Mouse (Mus musculus): ENCODE data around the gene C9. TPM values are rescaled to one million over a fixed set of nuclear protein-coding genes. Genes with fewer than 3 reads are reported as not detected.

C9 gene
- polyA plus RNA-seq, 1 experiment from 2014 or later, result 4.2 TPM

- Histone ChIP-seq H3K27me3 (replicated peaks; ENCODE audit: control insufficient read depth, insufficient read depth, low read length) (no peaks in the 10 kb centered on the region), H3K9ac (ENCODE audit: low read depth, low read length) (no peak overlapping the region), H3K4me3 (ENCODE audit: low read length) (no peak overlapping the region), H3K4me1 (ENCODE audit: control insufficient read depth, insufficient read depth, low read length) (no peaks in the 10 kb centered on the region), H3K4me2 (ENCODE audit: low read depth, low read length) (no peak overlapping the region), H3K27ac (ENCODE audit: low read length) (no peak overlapping the region), H3K36me3 (ENCODE audit: control insufficient read depth, insufficient read depth, low read length) (0 out of 2 replicates have a peak, but pooled peaks cover 2% of the 10 kb centered on the region), H3K9me3 (ENCODE audit: control insufficient read depth, low read length) (no peaks in the 10 kb centered on the region)
- no peak for ATAC-seq
- 83% methylated on average over 5 of the region's 5 CpGs for WGBS
Measured at GRCm38 (mm10) chr15:6415317-6415716, 29.8 kb upstream of the C9 start.

GRCm38 (mm10) chr15:6431777-6432176, 13.3 kb upstream of the C9 start:
- Histone ChIP-seq H3K4me3 (ENCODE audit: low read length) (no peak overlapping the region), H3K9ac (ENCODE audit: low read depth, low read length) (no peak overlapping the region), H3K27ac (ENCODE audit: low read length) (0 out of 2 replicates have a peak overlapping the region, but pooled peaks have one; percentile 10), H3K27me3 (replicated peaks; ENCODE audit: control insufficient read depth, insufficient read depth, low read length) (no peaks in the 10 kb centered on the region), H3K4me2 (ENCODE audit: low read depth, low read length) (no peak overlapping the region), H3K4me1 (ENCODE audit: control insufficient read depth, insufficient read depth, low read length) (no peaks in the 10 kb centered on the region; the same call in 1 of the 2 replicates), H3K9me3 (ENCODE audit: control insufficient read depth, low read length) (no peaks in the 10 kb centered on the region), H3K36me3 (ENCODE audit: control insufficient read depth, insufficient read depth, low read length) (peaks cover 6% of the 10 kb centered on the region; the same call in 1 of the 2 replicates)
- no peak for ATAC-seq
- 80% methylated on average over 7 of the region's 7 CpGs for WGBS

GRCm38 (mm10) chr15:6432411-6432810, 12.7 kb upstream of the C9 start:
- Histone ChIP-seq H3K27me3 (replicated peaks; ENCODE audit: control insufficient read depth, insufficient read depth, low read length) (no peaks in the 10 kb centered on the region), H3K9me3 (ENCODE audit: control insufficient read depth, low read length) (no peaks in the 10 kb centered on the region), H3K9ac (ENCODE audit: low read depth, low read length) (no peak overlapping the region), H3K36me3 (ENCODE audit: control insufficient read depth, insufficient read depth, low read length) (peaks cover 6% of the 10 kb centered on the region; the same call in 1 of the 2 replicates), H3K27ac (ENCODE audit: low read length) (peak overlapping the region; percentile 49), H3K4me3 (ENCODE audit: low read length) (no peak overlapping the region), H3K4me1 (ENCODE audit: control insufficient read depth, insufficient read depth, low read length) (no peaks in the 10 kb centered on the region; the same call in 1 of the 2 replicates), H3K4me2 (ENCODE audit: low read depth, low read length) (no peak overlapping the region)
- ATAC-seq, result peak; percentile 84
- 63% methylated on average over 7 of the region's 7 CpGs for WGBS

- no peaks in the 10 kb centered on the region for H3K27me3 ChIP-seq (replicated peaks; ENCODE audit: control insufficient read depth, insufficient read depth, low read length)
- H3K4me3 ChIP-seq (ENCODE audit: low read length), result no peak overlapping the region
- no peak overlapping the region for H3K9ac ChIP-seq (ENCODE audit: low read depth, low read length)
- 95% methylated on average over 7 of the region's 7 CpGs for WGBS
- no peak for ATAC-seq
- no peak overlapping the region for H3K4me2 ChIP-seq (ENCODE audit: low read depth, low read length)
- no peak overlapping the region for H3K27ac ChIP-seq (ENCODE audit: low read length)
- H3K9me3 ChIP-seq (ENCODE audit: control insufficient read depth, low read length), result no peaks in the 10 kb centered on the region
- no peaks in the 10 kb centered on the region; the same call in 1 of the 2 replicates for H3K4me1 ChIP-seq (ENCODE audit: control insufficient read depth, insufficient read depth, low read length)
- H3K36me3 ChIP-seq (ENCODE audit: control insufficient read depth, insufficient read depth, low read length), result peaks cover 6% of the 10 kb centered on the region; the same call in 1 of the 2 replicates
Measured at GRCm38 (mm10) chr15:6435281-6435680, 9.8 kb upstream of the C9 start.

DNA sequence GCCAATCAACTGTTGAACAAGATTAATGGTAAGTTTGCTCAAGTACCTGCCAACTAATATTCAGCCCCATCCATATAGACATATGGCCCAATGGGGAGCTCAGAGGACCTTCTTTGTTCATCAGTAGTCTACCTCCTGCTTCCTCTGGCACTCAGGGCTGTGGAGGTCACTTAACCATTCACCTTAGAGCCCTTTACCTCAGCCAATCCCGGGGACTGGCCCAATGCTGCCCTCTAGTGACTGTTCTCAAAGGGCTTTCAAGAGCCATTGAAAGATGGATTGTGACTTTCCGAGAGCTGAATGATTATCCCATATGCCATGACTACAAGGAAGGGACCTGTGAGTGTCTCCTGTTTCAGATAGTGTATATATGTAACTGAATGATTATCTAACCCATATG, 9.4 kb upstream of the C9 start:
- no peak for ATAC-seq
- Histone ChIP-seq H3K36me3 (ENCODE audit: control insufficient read depth, insufficient read depth, low read length) (peaks cover 6% of the 10 kb centered on the region; the same call in 1 of the 2 replicates), H3K9me3 (ENCODE audit: control insufficient read depth, low read length) (no peaks in the 10 kb centered on the region), H3K9ac (ENCODE audit: low read depth, low read length) (no peak overlapping the region), H3K27me3 (replicated peaks; ENCODE audit: control insufficient read depth, insufficient read depth, low read length) (no peaks in the 10 kb centered on the region), H3K27ac (ENCODE audit: low read length) (no peak overlapping the region), H3K4me3 (ENCODE audit: low read length) (no peak overlapping the region), H3K4me2 (ENCODE audit: low read depth, low read length) (no peak overlapping the region), H3K4me1 (ENCODE audit: control insufficient read depth, insufficient read depth, low read length) (no peaks in the 10 kb centered on the region; the same call in 1 of the 2 replicates)
- WGBS, result 53% methylated on average over 2 of the region's 2 CpGs

DNA sequence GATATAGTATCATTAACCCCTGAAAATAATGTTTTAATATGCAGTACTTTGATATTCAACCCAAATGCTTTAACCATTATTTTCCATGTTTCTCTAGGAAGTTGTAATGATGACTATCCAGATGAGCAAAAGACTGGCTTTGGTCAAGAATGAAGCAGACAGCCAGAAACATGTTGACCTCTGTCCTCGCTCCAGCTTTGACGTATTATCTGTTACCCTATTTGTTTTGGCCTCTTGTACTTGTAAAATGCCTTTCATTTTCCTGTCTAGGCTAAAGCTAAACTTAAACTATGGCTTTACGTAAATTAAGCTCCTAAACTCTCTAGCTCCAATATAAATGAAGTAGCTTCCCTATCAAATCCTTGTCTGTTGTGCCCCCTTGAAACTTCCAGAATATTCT, 6.4 kb upstream of the C9 start:
- WGBS, result 65% methylated on average over 3 of the region's 3 CpGs
- no peak for ATAC-seq
- no peaks in the 10 kb centered on the region for H3K27me3 ChIP-seq (replicated peaks; ENCODE audit: control insufficient read depth, insufficient read depth, low read length)
- H3K9ac ChIP-seq (ENCODE audit: low read depth, low read length), result no peak overlapping the region
- no peak overlapping the region for H3K27ac ChIP-seq (ENCODE audit: low read length)
- peaks cover 6% of the 10 kb centered on the region; the same call in 1 of the 2 replicates for H3K36me3 ChIP-seq (ENCODE audit: control insufficient read depth, insufficient read depth, low read length)
- no peaks in the 10 kb centered on the region for H3K9me3 ChIP-seq (ENCODE audit: control insufficient read depth, low read length)
- no peak overlapping the region for H3K4me3 ChIP-seq (ENCODE audit: low read length)
- H3K4me1 ChIP-seq (ENCODE audit: control insufficient read depth, insufficient read depth, low read length), result no peaks in the 10 kb centered on the region
- no peak overlapping the region for H3K4me2 ChIP-seq (ENCODE audit: low read depth, low read length)

- Histone ChIP-seq H3K9ac (ENCODE audit: low read depth, low read length) (no peak overlapping the region), H3K27ac (ENCODE audit: low read length) (no peak overlapping the region), H3K4me2 (ENCODE audit: low read depth, low read length) (no peak overlapping the region), H3K27me3 (replicated peaks; ENCODE audit: control insufficient read depth, insufficient read depth, low read length) (no peaks in the 10 kb centered on the region), H3K4me3 (ENCODE audit: low read length) (no peak overlapping the region), H3K36me3 (ENCODE audit: control insufficient read depth, insufficient read depth, low read length) (no peaks in the 10 kb centered on the region), H3K4me1 (ENCODE audit: control insufficient read depth, insufficient read depth, low read length) (peaks cover 15% of the 10 kb centered on the region), H3K9me3 (ENCODE audit: control insufficient read depth, low read length) (no peaks in the 10 kb centered on the region)
- WGBS, result 58% methylated on average over 2 of the region's 2 CpGs
- peak; percentile 58; the same call in 1 of the 2 replicates for ATAC-seq
Measured at GRCm38 (mm10) chr15:6444452-6444851, 675 bp upstream of the C9 start.

GRCm38 (mm10) chr15:6446181-6446580, 1.1 kb downstream of the C9 start:
- Histone ChIP-seq H3K4me2 (ENCODE audit: low read depth, low read length) (no peak overlapping the region), H3K27ac (ENCODE audit: low read length) (no peak overlapping the region), H3K9me3 (ENCODE audit: control insufficient read depth, low read length) (no peaks in the 10 kb centered on the region), H3K27me3 (replicated peaks; ENCODE audit: control insufficient read depth, insufficient read depth, low read length) (no peaks in the 10 kb centered on the region), H3K4me1 (ENCODE audit: control insufficient read depth, insufficient read depth, low read length) (peaks cover 15% of the 10 kb centered on the region), H3K4me3 (ENCODE audit: low read length) (no peak overlapping the region), H3K9ac (ENCODE audit: low read depth, low read length) (no peak overlapping the region), H3K36me3 (ENCODE audit: control insufficient read depth, insufficient read depth, low read length) (no peaks in the 10 kb centered on the region)
- WGBS, result 76% methylated on average over 1 of the region's 1 CpGs
- ATAC-seq, result no peak

GRCm38 (mm10) chr15:6448892-6449291, 3.8 kb downstream of the C9 start:
- H3K27me3 ChIP-seq (replicated peaks; ENCODE audit: control insufficient read depth, insufficient read depth, low read length), result no peaks in the 10 kb centered on the region
- H3K4me2 ChIP-seq (ENCODE audit: low read depth, low read length), result 0 out of 2 replicates have a peak overlapping the region, but pooled peaks have one; percentile 4
- H3K4me3 ChIP-seq (ENCODE audit: low read length), result no peak overlapping the region
- no peak overlapping the region for H3K27ac ChIP-seq (ENCODE audit: low read length)
- WGBS, result 19% methylated on average over 9 of the region's 9 CpGs
- ATAC-seq, result peak; percentile 36; the same call in 1 of the 2 replicates
- no peaks in the 10 kb centered on the region for H3K36me3 ChIP-seq (ENCODE audit: control insufficient read depth, insufficient read depth, low read length)
- peaks cover 15% of the 10 kb centered on the region for H3K4me1 ChIP-seq (ENCODE audit: control insufficient read depth, insufficient read depth, low read length)
- H3K9me3 ChIP-seq (ENCODE audit: control insufficient read depth, low read length), result no peaks in the 10 kb centered on the region
- no peak overlapping the region for H3K9ac ChIP-seq (ENCODE audit: low read depth, low read length)

- H3K27ac ChIP-seq (ENCODE audit: low read length), result no peak overlapping the region
- ATAC-seq, result no peak
- H3K9ac ChIP-seq (ENCODE audit: low read depth, low read length), result no peak overlapping the region
- H3K4me1 ChIP-seq (ENCODE audit: control insufficient read depth, insufficient read depth, low read length), result no peaks in the 10 kb centered on the region
- no peaks in the 10 kb centered on the region for H3K27me3 ChIP-seq (replicated peaks; ENCODE audit: control insufficient read depth, insufficient read depth, low read length)
- no peaks in the 10 kb centered on the region for H3K36me3 ChIP-seq (ENCODE audit: control insufficient read depth, insufficient read depth, low read length)
- H3K4me2 ChIP-seq (ENCODE audit: low read depth, low read length), result no peak overlapping the region
- 78% methylated on average over 2 of the region's 2 CpGs for WGBS
- no peak overlapping the region for H3K4me3 ChIP-seq (ENCODE audit: low read length)
- no peaks in the 10 kb centered on the region for H3K9me3 ChIP-seq (ENCODE audit: control insufficient read depth, low read length)
Measured at GRCm38 (mm10) chr15:6454461-6454860, 9.3 kb downstream of the C9 start.
